Mouse (Mus musculus): ENCODE measurements at regions not wholly inside any gene's neighbourhood (a gene's known extent, or its start where the extent isn't known, plus 50 kb on each side); places are given as distances from the start of the nearest gene placed in this dataset.

DNA sequence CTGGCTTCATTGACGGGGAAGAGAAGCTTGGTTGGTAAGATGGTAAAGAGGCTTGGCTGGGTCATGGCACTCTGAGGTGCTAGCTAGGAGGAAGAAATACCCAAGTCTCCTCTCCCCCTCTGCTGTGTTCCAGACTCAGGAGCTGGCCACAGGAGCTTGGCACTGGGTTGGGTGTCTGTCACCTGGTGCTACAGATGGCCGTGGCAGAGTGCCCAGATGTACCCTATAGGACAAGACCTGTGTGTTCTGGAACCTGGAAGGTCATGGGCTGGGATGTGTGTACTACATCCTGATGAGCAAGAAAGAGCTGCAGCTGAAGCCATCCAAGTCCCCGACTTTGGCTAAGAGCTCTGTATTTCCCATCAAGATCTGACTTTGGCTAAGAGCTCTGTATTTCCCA, 72.4 kb downstream of the Nupl2 start:
- DNase-seq (ENCODE audit: low spot score in 2 of 2): no peak
- intact Hi-C loops (cut with DNase I): no loop called here

- DNase-seq (ENCODE audit: low spot score in 2 of 2): no peak
- intact Hi-C loops (cut with DNase I): no loop called here
Observed at GRCm38 (mm10) chr5:24239006-24239405, 74.2 kb downstream of the Nupl2 start.

- intact Hi-C loops (cut with DNase I): no loop called here
- DNase-seq (ENCODE audit: low spot score in 2 of 2): no peak
Observed at GRCm38 (mm10) chr5:24244211-24244610, 79.4 kb downstream of the Nupl2 start.

DNA sequence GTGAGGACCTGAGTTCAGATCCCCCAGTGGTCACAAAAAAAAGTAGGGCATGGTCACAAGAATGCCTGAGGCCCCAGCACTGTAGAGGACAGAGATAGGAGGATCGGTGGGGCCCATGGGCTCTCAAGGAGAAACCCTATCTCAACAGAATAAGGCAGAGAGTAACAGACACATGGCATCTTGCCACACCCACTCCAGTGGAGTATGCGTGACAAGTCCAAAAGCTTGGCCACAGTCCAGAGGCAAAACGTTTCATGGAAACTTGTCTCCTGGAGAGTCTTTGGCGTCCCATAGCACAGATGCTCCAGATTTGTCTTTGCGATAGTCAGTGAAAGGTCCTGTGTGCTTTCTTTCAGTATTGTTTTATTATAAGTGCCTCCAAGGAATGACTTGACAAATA, 90.7 kb downstream of the Nupl2 start:
- peak in 1 of 2 experiments; percentile 19 for DNase-seq (ENCODE audit: low spot score in 2 of 2)
- intact Hi-C loops (cut with DNase I): no loop called here

- DNase-seq (ENCODE audit: low spot score in 2 of 2): peak; percentile 69 to 79
- intact Hi-C loops (cut with DNase I): loop anchor here (2.0 kb wide), 1 partner anchor 94 kb away; no protein-coding TSS in a partner anchor
Observed at GRCm38 (mm10) chr5:24261098-24261497, 90.3 kb downstream of the Kcnh2 start.

DNA sequence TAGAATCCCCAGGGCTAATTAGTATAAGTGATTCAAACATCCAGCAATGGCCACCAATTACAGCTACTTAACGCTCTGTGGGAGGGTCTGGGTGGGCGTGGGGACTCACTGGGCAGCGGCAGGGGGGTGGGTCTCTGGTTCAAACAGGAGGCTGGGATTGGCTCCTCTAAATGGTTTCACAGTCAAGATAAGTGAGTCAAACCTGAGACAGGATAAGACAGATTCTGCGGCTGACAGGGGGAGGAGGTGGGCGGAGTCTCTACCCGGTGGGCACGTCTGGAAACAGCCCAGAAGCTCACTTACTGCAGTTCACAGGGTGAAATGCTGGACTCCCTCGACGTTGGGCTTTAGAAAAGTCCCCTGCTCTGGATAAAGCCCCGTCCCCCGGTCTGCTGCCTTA, 89.3 kb downstream of the Kcnh2 start:
- no peak for DNase-seq (ENCODE audit: low spot score in 2 of 2)
- intact Hi-C loops (cut with DNase I): loop anchor here (2.0 kb wide), 1 partner anchor 41 kb away; no protein-coding TSS in a partner anchor

DNA sequence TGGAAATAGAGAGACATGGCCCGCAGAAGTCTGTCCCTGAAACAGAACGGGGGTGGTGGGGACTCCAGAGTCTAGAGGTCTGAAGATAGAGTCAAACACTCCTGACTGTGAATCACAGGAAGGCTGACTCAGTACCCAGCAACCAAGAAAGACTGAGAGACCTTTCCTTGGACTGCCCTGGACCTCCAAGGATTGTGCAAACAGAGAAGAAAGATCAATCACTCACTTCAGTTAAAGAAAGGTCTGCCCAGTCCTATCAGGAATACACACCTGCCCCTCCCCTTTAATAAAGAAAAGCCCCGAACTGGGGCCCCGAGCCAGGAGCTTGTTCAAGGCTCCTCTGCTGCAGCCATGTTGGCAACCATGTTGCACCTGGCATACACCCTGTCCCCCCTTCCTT, 87.3 kb downstream of the Kcnh2 start:
- no peak for DNase-seq (ENCODE audit: low spot score in 2 of 2)
- intact Hi-C loops (cut with DNase I): no loop called here

GRCm38 (mm10) chr5:24265431-24265830, 86.0 kb downstream of the Kcnh2 start:
- intact Hi-C loops (cut with DNase I): no loop called here
- DNase-seq (ENCODE audit: low spot score in 2 of 2): no peak

DNA sequence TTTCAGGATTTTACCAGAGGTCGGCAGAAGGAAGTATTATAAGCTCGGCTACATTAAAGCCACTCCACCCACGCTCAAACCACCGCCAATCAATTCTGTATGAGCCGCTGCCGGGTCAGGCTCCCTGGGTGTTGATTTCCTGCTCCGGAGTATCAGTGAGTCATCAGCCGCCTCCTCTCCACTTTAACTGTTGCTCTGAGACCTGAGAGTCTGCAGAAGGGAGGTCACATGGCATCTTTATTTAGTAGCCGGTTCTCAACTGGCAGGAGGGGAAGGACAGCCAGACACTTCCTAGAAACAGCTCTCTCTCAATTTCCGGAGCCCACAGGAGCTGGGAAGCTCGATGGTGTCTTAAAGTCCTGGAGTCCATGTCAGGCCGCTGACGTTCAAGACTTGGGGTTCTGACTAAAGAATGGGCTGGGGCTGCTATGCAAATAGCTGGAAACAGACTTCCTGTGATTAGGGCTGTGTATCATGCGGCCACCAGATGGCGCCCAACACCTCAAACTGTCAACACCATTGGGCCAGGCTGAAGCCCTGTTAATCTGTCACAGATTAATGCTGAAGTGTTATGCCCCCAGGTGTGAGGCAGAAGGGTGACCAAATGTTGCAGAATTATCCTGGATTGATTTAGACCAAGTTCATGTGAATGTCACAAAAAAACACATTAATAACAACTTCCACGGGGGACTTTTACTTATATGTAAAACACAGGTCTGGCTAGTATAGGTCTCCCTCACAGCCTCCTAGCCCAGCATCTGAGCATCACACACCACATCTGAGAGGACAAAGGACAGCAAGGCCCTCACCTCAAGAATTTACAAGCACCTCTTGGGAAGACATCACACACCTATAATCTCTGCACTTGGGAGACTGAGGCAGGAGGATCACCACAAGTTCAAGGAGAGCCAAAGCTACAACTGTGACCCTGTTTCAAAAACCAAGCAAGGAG, 84.8 kb downstream of the Kcnh2 start:
- intact Hi-C loops (cut with DNase I): loop anchor here (1.0 kb wide), 1 partner anchor 94 kb away; no protein-coding TSS in a partner anchor

More for the DNA sequence above, 84.8 kb downstream of the Kcnh2 start:
- DNase-seq (ENCODE audit: low spot score in 2 of 2): peak; percentile 86 to 88

Data from left cerebral cortex, postnatal 25 days (tissue).